Mouse (Mus musculus) forebrain, embryonic 10.5 days (tissue): Measurements from ENCODE around the gene Colec11. TPM values are rescaled to one million over a fixed set of nuclear protein-coding genes. Genes with fewer than 3 reads are reported as not detected.

Source experiments
- DNase-seq: peaks from one replicate; pipeline ENCODE4 v3.0.0-alpha.2; 2017; ENCODE audit warnings: low spot score; ENCODE audit errors: extremely low spot score
- H3K27ac ChIP-seq: fragments of 300-500 bp; sonication (generic); 2 replicates; pipeline ENCODE4 v1.5.1; 2016; ENCODE audit warnings: mild to moderate bottlenecking
- H3K27me3 ChIP-seq: fragments of 300-500 bp; sonication (generic); 2 replicates; pipeline ENCODE4 v1.6.1; 2016; ENCODE audit warnings: mild to moderate bottlenecking; ENCODE audit not compliant: poor library complexity, severe bottlenecking
- H3K36me3 ChIP-seq: fragments of 300-500 bp; sonication (generic); replicated peaks from 2 replicates; pipeline ENCODE4 v1.6.1; 2016; ENCODE audit warnings: mild to moderate bottlenecking, moderate library complexity
- H3K4me1 ChIP-seq: fragments of 300-500 bp; sonication (generic); 2 replicates; pipeline ENCODE4 v1.6.1; 2016
- H3K4me3 ChIP-seq: fragments of 300-500 bp; sonication (generic); 2 replicates; pipeline ENCODE4 v1.5.1; 2016; ENCODE audit warnings: mild to moderate bottlenecking, moderate library complexity
- H3K9me3 ChIP-seq: fragments of 300-500 bp; sonication (generic); 2 replicates; pipeline ENCODE4 v1.6.1; 2016; ENCODE audit warnings: mild to moderate bottlenecking, moderate library complexity
- WGBS: fragments of 180-500 bp; shearing (Covaris S2); methylation state at CpG from one replicate; pipeline ENCODE4 v1.1.7; 2016; 5-methylcytosine and 5-hydroxymethylcytosine counted together
- polyA plus RNA-seq: library from polyadenylated mRNA; unstranded; fragments of >200 nt; fragmentation: Nextera tagmentation; extraction: Ambion mirVana; gene quantifications from 2 replicates; pipeline ENCODE4 v1.2.1, GENCODE M21; 2016

Gene Colec11
- polyA plus RNA-seq, 1 experiment from 2014 or later: 0.10 TPM

DNA sequence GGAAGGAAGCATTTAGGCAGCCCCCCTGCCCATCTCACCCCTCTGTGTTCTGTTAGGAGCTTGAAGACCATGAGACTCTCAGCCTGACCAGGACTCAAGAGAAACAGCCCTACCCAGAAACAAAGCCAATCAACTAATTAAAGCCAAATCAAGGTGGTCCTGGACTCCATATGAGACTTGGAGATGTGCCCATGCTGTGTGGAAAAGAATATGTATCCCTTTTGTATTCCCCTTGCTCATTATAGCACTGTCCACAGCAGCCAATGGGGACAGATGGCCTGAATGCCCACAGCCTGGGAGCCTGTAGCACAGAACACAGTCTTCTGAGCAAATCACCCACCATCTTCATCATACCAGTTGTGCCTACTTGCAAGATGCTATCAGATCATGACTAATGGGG, 26.3 kb downstream of the Colec11 start:
- Histone ChIP-seq H3K27me3 (0 out of 2 replicates have a peak, but pooled peaks cover 2% of the 10 kb centered on the region), H3K9me3 (no peaks in the 10 kb centered on the region), H3K4me1 (peaks cover 6% of the 10 kb centered on the region), H3K36me3 (no peaks in the 10 kb centered on the region), H3K4me3 (no peak overlapping the region), H3K27ac (no peak overlapping the region)
- no peak for DNase-seq

DNA sequence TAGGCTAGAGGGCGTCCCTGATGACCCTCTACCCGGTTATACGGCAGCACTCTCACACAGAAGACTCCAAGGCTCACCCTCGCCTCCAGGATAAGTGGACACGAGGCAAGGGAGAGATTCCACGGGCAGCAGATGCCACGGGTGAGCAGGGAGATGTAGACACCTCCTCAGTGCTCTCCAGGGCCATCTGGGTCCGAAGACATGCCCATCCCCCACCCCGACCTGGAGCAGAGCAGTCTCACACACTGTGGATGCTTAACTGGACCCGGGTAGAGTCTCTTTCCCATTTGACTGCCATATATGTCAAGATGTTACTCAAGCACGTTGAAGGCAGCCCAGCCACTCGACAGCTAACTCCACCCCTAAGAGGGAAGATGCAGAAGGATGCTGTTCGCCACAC, 32.7 kb downstream of the Colec11 start:
- Histone ChIP-seq H3K27ac (no peak overlapping the region), H3K9me3 (no peaks in the 10 kb centered on the region), H3K36me3 (no peaks in the 10 kb centered on the region), H3K4me1 (peaks cover 15% of the 10 kb centered on the region; the same call in 1 of the 2 replicates), H3K27me3 (peaks cover 38% of the 10 kb centered on the region), H3K4me3 (no peak overlapping the region)
- no peak for DNase-seq
- 57% methylated on average over 13 of the region's 13 CpGs for WGBS

DNA sequence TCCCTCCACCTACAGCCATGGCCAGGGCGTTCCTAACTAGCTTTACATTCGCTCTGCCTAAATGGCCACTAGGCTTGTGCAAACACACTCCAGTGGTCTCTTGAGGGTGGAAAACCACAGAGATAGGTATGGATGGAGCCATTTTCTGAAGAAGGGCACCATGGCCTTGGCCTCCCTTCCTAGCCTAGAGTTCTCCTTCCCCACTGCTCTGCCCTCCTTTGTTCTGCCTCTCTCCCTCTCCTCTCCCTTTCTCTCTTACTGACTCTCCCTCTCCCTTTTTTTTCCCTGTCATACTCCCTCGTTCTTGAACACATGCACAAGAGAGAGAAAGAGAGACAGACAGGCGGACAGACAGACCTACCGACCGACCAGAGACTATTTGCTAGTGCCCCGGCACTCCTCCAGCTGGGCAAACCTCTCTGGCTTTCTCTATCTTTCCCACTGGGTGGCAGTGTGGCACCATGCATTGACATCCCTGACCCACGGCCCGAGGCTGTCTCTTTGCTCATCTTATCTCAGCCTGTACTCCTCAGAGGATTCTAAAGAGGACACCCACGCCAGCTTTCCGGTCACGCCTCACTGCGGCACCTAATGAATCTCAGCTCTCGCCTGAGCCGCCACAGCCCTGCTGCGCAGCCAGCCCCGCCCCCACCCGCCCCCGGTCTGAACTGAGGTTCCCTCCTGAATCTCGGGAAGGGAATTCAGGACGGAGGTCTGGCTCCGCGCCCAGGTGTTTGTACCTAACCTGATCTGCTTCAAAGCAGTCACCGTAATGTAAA, 33.9 kb downstream of the Colec11 start:
- peaks cover 15% of the 10 kb centered on the region; the same call in 1 of the 2 replicates for H3K4me1 ChIP-seq
- no peaks in the 10 kb centered on the region for H3K9me3 ChIP-seq
- H3K27ac ChIP-seq: peak overlapping the region; percentile 75
- DNase-seq: peak; percentile 83
- WGBS: 10% methylated on average over 24 of the region's 24 CpGs
- no peaks in the 10 kb centered on the region for H3K36me3 ChIP-seq
- peak overlapping the region; percentile 58 for H3K4me3 ChIP-seq
- H3K27me3 ChIP-seq: peaks cover 38% of the 10 kb centered on the region

DNA sequence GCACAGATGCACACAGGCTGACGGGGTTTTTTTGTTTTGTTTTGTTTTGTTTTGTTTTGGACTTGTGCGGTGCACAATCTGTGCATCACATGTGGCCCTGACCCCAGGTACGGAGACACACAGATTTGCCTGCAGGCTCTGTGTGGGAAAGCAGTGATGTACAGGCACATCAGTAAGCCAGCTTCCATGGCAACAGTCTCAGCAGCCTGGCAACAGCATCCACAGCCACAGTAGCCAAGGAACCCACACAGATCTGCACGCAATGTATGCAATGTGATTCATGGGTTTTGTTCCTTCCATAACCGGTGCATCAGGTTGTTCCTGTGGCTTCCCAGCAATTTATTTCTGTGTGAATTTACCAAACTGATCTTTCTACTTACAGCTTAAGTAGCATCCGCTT, 35.2 kb downstream of the Colec11 start:
- no peak overlapping the region for H3K27ac ChIP-seq
- H3K27me3 ChIP-seq: peaks cover 38% of the 10 kb centered on the region
- no peak overlapping the region for H3K4me3 ChIP-seq
- H3K36me3 ChIP-seq: no peaks in the 10 kb centered on the region
- WGBS: 86% methylated on average over 6 of the region's 6 CpGs
- no peak for DNase-seq
- H3K9me3 ChIP-seq: no peaks in the 10 kb centered on the region
- H3K4me1 ChIP-seq: peaks cover 15% of the 10 kb centered on the region; the same call in 1 of the 2 replicates

DNA sequence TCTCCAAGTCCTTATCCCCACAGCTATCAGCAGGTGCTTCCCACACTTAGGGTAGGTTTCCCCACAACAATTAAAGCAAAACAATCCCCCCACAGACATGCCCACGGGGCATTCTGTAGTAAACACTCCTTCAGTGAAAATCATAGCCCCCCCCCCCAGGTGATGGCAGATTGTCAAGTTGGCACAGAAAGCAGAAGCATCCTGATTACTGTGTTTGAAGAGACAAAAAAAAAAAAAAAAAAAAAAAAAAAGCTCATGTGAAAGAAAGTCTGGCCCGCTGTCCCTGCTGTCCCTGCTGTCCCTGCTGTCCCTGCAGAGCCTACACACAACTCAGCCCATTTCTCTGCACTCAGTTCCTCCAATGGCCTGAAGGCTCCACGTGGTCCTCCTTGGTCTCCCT, 39.1 kb downstream of the Colec11 start:
- WGBS: 71% methylated on average over 3 of the region's 3 CpGs

DNA sequence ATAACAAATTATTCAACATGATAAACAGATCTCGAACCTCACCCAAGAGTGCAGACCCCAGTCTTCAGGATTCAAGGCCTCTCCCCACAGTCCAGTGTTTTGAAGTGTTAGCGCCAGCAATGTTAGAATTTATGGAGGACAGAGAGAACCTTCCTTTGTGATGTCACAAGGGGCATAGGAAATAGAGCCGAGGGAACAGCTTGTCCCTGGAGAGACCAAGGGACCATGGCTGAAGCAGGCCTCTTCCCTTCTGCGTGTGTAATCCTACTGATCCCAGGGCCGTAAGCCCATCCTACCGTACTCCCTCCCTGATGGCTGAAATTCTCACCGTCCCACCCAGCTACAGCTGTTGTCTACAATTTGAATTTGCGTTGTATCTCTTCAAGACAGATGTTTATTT, 40.8 kb downstream of the Colec11 start, which contains the start of gene Allc:
Gene Allc (minus strand): TSS at position 101 of the 400 bp plus-strand sequence.
- 90% methylated on average over 8 of the region's 8 CpGs for WGBS
- no peak within 1 kb of the TSS for H3K27ac ChIP-seq
- no peak within 1 kb of the TSS for H3K4me3 ChIP-seq

More for the DNA sequence above, 39.1 kb downstream of the Colec11 start:
- H3K36me3 ChIP-seq: no peaks in the 10 kb centered on the region
- no peaks in the 10 kb centered on the region for H3K9me3 ChIP-seq
- DNase-seq: no peak
- peaks cover 13% of the 10 kb centered on the region for H3K27me3 ChIP-seq
- peaks cover 2% of the 10 kb centered on the region; the same call in 1 of the 2 replicates for H3K4me1 ChIP-seq
- H3K27ac ChIP-seq: no peak overlapping the region
- H3K4me3 ChIP-seq: no peak overlapping the region

DNA sequence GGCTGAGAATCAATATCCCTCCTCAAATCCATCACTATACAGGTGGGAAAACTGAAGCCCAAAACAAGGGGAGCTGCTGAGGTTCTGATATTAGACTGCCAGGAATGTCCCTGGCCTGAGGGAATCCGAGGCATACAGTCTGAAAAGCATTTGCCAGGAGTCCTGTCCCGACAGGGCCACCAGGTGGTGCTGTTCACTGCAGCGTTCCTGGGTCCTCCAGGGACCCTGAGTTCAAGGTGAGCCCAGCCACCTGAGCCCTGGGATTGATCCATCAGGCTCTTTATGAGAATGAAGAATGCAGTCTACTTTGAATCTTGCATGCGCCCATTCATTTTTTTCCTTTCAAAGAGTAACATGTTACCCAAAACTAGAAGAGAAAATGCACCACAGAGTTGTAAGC, 44.0 kb downstream of the Colec11 start:
- Histone ChIP-seq H3K4me1 (no peaks in the 10 kb centered on the region), H3K27ac (no peak overlapping the region), H3K27me3 (no peaks in the 10 kb centered on the region), H3K36me3 (no peaks in the 10 kb centered on the region), H3K9me3 (peaks cover 7% of the 10 kb centered on the region; the same call in 1 of the 2 replicates), H3K4me3 (no peak overlapping the region)
- DNase-seq: peak; percentile 28
- WGBS: 37% methylated on average over 4 of the region's 4 CpGs

More for the DNA sequence above, 40.8 kb downstream of the Colec11 start, which contains the start of gene Allc:
- no peaks in the 10 kb centered on the region for H3K27me3 ChIP-seq
- DNase-seq: no peak
- H3K36me3 ChIP-seq: no peaks in the 10 kb centered on the region
- peaks cover 7% of the 10 kb centered on the region; the same call in 1 of the 2 replicates for H3K9me3 ChIP-seq
- no peaks in the 10 kb centered on the region for H3K4me1 ChIP-seq

DNA sequence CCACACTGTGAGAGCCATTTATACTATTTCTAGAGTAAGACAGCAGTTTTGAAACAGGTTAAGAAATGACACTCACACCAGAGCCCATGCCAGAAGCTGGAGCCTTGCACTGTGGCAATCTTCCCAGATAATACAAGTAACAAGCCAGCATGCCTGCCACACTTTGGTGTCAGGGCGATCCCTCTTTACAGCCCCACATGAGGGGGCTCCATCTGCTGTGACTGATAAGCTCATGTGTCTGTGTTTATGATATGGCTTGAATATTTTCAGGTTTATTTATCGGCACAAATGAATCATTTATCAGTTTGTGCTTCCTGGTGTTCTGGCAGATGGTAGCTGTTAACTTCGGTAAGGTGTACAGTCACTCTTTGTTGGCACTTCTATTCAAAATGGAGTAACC, 45.0 kb downstream of the Colec11 start:
- H3K4me1 ChIP-seq: no peaks in the 10 kb centered on the region
- H3K27ac ChIP-seq: no peak overlapping the region
- no peak overlapping the region for H3K4me3 ChIP-seq
- no peaks in the 10 kb centered on the region for H3K36me3 ChIP-seq
- no peaks in the 10 kb centered on the region for H3K27me3 ChIP-seq
- 91% methylated on average over 3 of the region's 3 CpGs for WGBS
- DNase-seq: no peak
- H3K9me3 ChIP-seq: peaks cover 10% of the 10 kb centered on the region; the same call in 1 of the 2 replicates

DNA sequence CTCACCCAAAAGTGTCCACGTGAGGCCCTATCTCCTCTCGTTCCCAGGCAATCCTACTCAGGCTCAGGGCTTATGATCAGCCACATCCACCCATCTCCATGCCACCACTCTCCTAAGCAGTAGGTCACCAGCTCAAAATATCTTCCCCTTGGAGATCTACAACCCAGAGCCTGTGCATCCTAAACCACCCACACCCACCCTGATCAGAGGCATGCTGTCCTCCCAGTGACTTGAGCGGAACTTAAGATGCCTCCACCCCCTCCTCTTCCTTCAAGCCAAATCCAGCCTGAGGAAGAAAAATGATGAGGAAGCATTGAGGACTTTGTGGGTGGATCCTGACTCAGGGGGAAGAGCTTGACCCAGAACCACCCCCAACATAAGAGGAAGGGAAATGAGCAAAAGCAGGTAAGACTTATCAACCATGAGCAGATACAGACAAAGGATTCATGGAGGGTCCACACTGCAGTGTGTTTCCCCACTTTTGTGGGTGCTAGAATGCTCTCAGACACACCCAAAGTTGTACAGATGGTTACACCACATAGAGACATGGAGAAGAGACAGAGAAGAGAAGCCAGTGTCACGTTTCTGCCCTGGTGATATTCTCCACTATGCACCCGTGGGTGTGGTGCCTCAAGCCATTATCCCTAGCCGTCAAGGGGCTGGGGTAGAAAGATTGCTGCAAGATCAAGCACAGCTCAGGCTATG, 47.7 kb downstream of the Colec11 start:
- H3K4me3 ChIP-seq: no peak overlapping the region
- WGBS: 81% methylated on average over 6 of the region's 6 CpGs
- no peak for DNase-seq
- H3K27ac ChIP-seq: no peak overlapping the region
- no peaks in the 10 kb centered on the region for H3K36me3 ChIP-seq
- no peaks in the 10 kb centered on the region; the same call in 1 of the 2 replicates for H3K4me1 ChIP-seq
- peaks cover 10% of the 10 kb centered on the region; the same call in 1 of the 2 replicates for H3K9me3 ChIP-seq
- no peaks in the 10 kb centered on the region for H3K27me3 ChIP-seq

DNA sequence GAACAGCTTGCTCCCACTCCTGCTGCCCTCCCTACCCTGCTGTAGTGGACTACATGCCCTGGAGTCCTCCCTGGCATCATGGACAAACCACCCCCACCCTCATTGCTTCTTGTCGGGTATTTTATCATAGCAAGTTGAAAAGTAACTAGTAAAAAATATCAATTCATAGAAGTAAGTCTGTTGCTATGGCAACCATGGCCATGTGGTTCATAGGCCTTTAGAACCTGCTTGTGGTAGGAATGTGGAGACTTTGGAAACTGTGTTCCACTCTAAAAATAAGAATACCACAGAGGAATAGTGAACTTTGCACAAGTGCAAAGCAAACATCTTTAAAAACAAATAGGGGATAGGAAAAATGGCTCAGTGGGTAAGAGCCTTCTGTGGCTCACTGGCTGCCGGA, 50.9 kb downstream of the Colec11 start:
- Histone ChIP-seq H3K27ac (no peak overlapping the region), H3K27me3 (no peaks in the 10 kb centered on the region)
- DNase-seq: no peak

DNA sequence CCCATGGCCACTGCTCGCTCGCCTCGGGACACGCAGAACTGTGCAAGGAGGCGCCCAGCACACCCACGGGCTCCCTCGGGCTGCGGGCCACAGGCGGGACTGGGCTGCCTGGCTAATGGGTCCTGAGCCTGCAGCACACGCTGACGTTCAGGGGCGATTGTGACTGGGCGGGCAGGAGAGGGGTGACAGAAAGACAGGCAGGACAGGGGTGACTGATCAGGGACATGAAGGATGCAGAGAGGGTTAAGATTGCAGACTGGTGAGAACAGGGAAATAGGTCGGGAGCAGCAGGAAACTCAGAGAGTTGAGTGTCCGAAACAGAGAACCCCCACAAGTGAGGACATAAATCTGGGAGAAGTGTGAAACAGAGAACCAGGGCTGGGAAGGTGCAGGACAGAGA, 70.9 kb downstream of the Colec11 start, which contains the start of gene Dcdc2c:
Gene Dcdc2c (minus strand): TSS at position 101 of the 400 bp plus-strand sequence.
- 79% methylated on average over 15 of the region's 15 CpGs for WGBS
- no peak for DNase-seq
- H3K36me3 ChIP-seq: no peaks in the 10 kb centered on the region
- H3K4me3 ChIP-seq: no peak within 1 kb of the TSS
- H3K4me1 ChIP-seq: peaks cover 8% of the 10 kb centered on the region
- no peaks in the 10 kb centered on the region for H3K27me3 ChIP-seq
- H3K9me3 ChIP-seq: no peaks in the 10 kb centered on the region
- H3K27ac ChIP-seq: no peak within 1 kb of the TSS

More for the DNA sequence above, 50.9 kb downstream of the Colec11 start:
- Histone ChIP-seq H3K36me3 (no peaks in the 10 kb centered on the region), H3K4me1 (peaks cover 2% of the 10 kb centered on the region; the same call in 1 of the 2 replicates), H3K9me3 (0 out of 2 replicates have a peak, but pooled peaks cover 3% of the 10 kb centered on the region), H3K4me3 (no peak overlapping the region)
- WGBS: 92% methylated on average over 2 of the region's 2 CpGs

DNA sequence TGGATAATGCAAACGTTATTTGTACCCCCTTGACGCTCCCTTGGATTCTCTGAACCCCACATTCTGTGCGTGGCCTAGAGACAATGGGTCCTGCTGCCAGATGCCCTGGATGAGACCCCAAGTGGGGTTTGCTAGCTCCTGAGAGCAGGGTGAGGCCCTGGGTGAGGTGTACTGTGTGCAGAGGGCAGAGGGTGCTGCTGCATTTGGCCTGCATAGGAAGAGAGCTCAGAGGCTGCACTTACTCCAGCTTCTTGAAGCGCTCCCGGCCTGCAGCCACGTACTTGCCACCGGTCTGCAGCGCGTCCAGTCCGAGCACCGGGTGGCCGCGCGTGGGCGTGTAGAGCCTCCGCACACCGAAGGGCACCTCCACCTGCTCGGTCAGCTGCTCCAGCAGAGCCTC, 71.4 kb downstream of the Colec11 start:
- H3K27ac ChIP-seq: no peak overlapping the region
- no peak overlapping the region for H3K4me3 ChIP-seq
- H3K9me3 ChIP-seq: no peaks in the 10 kb centered on the region
- WGBS: 80% methylated on average over 18 of the region's 18 CpGs
- H3K4me1 ChIP-seq: peaks cover 8% of the 10 kb centered on the region
- no peaks in the 10 kb centered on the region for H3K36me3 ChIP-seq
- H3K27me3 ChIP-seq: no peaks in the 10 kb centered on the region
- DNase-seq: no peak

DNA sequence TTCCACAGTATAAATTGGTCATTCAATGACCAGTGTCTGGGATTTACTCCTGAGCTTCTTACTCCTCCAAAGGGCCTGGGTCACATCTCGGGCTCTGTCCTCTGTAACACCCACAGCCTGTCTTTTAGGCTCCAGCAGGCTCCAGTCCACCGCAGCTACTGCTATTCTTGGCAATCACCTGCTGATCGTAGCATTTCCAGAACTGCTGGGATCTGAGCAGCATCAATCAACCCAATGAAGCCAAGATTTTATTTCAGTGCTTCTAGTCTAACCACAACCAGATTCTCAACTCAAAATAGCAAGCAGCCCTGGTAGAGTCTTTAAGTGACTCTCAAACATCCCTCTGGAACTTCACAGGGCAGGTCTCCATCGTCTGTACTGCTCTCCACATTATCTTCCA, 74.3 kb downstream of the Colec11 start:
- 80% methylated on average over 4 of the region's 4 CpGs for WGBS
- peaks cover 8% of the 10 kb centered on the region for H3K4me1 ChIP-seq
- no peak overlapping the region for H3K4me3 ChIP-seq
- no peak overlapping the region for H3K27ac ChIP-seq
- no peaks in the 10 kb centered on the region for H3K9me3 ChIP-seq
- no peak for DNase-seq
- no peaks in the 10 kb centered on the region for H3K36me3 ChIP-seq
- H3K27me3 ChIP-seq: no peaks in the 10 kb centered on the region
